Mouse (Mus musculus): ENCODE data around the gene Ubqln4. TPM values are rescaled to one million over a fixed set of nuclear protein-coding genes. Genes with fewer than 3 reads are reported as not detected.
"Not testable (repeated sequence)": the region's sequence is repeated elsewhere in the genome, so short reads cannot be mapped to it uniquely, and the experiment has no call there.

Ubqln4 gene
- polyA plus RNA-seq, 1 experiment from 2014 or later, result 47.8 TPM

DNA sequence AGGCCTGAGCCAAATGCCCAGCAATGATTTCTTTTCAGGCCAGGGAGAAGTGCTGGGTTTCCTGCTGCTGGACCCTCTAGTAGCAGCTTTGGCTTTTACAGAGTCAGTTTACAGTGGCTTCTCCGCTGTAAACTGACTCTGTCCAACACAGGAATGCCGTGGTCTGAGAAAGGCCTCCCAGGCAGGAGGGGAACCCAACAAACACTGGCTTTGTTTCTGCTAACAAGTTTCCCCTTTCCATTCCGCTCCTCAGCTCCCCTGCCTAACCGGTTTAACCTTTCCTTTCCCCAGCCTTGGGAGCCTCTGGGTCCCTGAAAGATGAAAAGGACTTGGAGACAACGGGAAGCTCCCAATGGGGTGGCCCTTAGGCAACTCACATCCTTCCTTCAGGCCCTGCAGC is 36.7 kb downstream of the Ubqln4 start:
- Histone ChIP-seq H3K36me3 (ENCODE audit: control insufficient read depth, insufficient read depth, low read length) (peaks cover 37% of the 10 kb centered on the region), H3K9me3 (ENCODE audit: control insufficient read depth, low read length) (no peaks in the 10 kb centered on the region), H3K27ac (replicated peaks; ENCODE audit: low read depth, low read length) (no peak overlapping the region), H3K4me2 (ENCODE audit: low read length) (no peak overlapping the region), H3K4me1 (ENCODE audit: control insufficient read depth, insufficient read depth, low read length) (no peaks in the 10 kb centered on the region), H3K4me3 (replicated peaks; ENCODE audit: low read depth, low read length) (no peak overlapping the region), H3K27me3 (ENCODE audit: control insufficient read depth, insufficient read depth, low read length) (no peaks in the 10 kb centered on the region), H3K9ac (replicated peaks; ENCODE audit: low read length) (no peak overlapping the region)
- DNase-seq (no peak), ATAC-seq (ENCODE audit: low FRiP score, low TSS enrichment) (no peak)
- WGBS, result 28% methylated on average over 5 of the region's 5 CpGs

- H3K9ac ChIP-seq (replicated peaks; ENCODE audit: low read length), result no peak overlapping the region
- H3K9me3 ChIP-seq (ENCODE audit: control insufficient read depth, low read length), result no peaks in the 10 kb centered on the region
- DNase-seq, result no peak
- no peak overlapping the region for H3K4me2 ChIP-seq (ENCODE audit: low read length)
- H3K36me3 ChIP-seq (ENCODE audit: control insufficient read depth, insufficient read depth, low read length), result peaks cover 32% of the 10 kb centered on the region
- no peaks in the 10 kb centered on the region for H3K4me1 ChIP-seq (ENCODE audit: control insufficient read depth, insufficient read depth, low read length)
- no peak overlapping the region for H3K27ac ChIP-seq (replicated peaks; ENCODE audit: low read depth, low read length)
- WGBS, result 49% methylated on average over 3 of the region's 3 CpGs
- H3K4me3 ChIP-seq (replicated peaks; ENCODE audit: low read depth, low read length), result no peak overlapping the region
- no peaks in the 10 kb centered on the region for H3K27me3 ChIP-seq (ENCODE audit: control insufficient read depth, insufficient read depth, low read length)
- no peak for ATAC-seq (ENCODE audit: low FRiP score, low TSS enrichment)
These were observed 37.5 kb downstream of the Ubqln4 start for GRCm38 (mm10) chr3:88591044-88591443.

DNA sequence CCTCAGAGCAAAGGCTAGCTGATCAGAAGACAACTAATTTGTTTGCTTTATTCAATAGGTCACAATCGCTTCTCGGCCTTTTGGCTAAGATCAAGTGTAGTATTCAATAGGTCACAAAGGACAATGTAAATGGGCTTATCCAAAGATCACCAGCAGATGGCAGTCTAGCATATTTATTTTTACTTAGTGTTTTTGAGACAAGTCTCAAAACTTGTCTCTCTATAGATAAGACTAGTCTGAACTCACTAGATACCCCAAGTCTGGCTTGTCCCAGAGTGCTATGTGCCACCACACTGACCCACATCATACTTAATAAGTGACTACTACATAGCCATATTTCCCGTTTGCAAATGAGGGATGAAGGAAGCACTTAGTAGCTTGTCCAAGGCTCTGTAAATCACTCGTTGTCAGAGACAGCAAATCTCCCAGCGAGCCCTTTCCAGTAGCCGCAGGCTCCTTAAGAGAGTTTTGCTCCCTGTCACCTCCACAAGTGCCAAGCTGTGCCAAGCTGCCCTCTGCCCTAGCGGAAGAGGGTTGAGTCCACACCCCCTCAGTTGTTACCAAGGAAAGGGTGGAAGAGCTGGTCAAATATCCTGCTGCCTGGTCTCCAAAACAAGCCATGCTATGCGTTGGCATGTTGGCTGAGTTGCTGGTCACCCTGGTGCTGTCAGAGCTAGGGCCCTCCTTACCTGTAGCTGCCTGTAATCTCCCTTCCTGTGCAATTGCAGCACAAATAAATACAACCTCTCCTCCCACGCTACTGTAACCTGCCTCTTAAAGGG is 38.6 kb downstream of the Ubqln4 start:
- H3K9ac ChIP-seq (replicated peaks; ENCODE audit: low read length), result no peak overlapping the region
- ATAC-seq (ENCODE audit: low FRiP score, low TSS enrichment), result no peak; the same call in 1 of the 2 replicates
- WGBS, result 31% methylated on average over 9 of the region's 9 CpGs
- peak; percentile 90 for DNase-seq
- no peak overlapping the region for H3K4me2 ChIP-seq (ENCODE audit: low read length)
- no peaks in the 10 kb centered on the region for H3K9me3 ChIP-seq (ENCODE audit: control insufficient read depth, low read length)
- no peak overlapping the region for H3K27ac ChIP-seq (replicated peaks; ENCODE audit: low read depth, low read length)
- H3K27me3 ChIP-seq (ENCODE audit: control insufficient read depth, insufficient read depth, low read length), result no peaks in the 10 kb centered on the region
- no peak overlapping the region for H3K4me3 ChIP-seq (replicated peaks; ENCODE audit: low read depth, low read length)
- H3K36me3 ChIP-seq (ENCODE audit: control insufficient read depth, insufficient read depth, low read length), result peaks cover 21% of the 10 kb centered on the region
- H3K4me1 ChIP-seq (ENCODE audit: control insufficient read depth, insufficient read depth, low read length), result no peaks in the 10 kb centered on the region

DNA sequence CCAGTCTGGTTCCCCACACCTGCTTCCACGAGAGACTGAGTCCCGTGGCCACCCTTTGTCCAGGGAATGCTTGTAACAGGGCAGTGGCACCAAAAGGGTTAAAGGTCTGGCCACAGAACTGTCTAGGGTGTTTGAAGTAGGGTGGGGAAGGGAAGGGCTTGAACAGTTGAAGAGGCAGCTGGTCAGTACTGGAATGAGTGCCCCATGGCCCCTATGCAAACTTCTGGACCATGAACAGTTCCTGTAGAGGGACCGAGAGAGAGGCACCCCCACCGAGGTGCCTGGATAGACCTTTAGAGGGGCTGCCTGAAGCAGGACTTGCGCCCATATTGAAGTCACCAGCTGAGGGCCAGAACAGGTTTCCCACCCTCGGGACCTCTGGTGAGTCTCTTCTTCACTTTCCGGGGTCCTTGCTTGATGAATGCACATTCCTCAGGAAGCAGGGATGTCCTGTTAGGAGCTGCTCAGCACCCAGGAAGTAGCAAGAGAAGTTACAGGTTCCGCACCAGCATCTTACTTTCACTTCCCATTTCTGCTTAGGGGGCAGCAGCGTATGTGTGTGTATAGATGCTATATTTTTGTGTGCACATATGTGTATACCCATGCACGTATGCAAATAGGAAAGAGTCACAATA is 39.5 kb downstream of the Ubqln4 start:
- WGBS, result 75% methylated on average over 10 of the region's 10 CpGs
- DNase-seq (no peak), ATAC-seq (ENCODE audit: low FRiP score, low TSS enrichment) (no peak)
- peaks cover 12% of the 10 kb centered on the region for H3K36me3 ChIP-seq (ENCODE audit: control insufficient read depth, insufficient read depth, low read length)
- no peaks in the 10 kb centered on the region for H3K27me3 ChIP-seq (ENCODE audit: control insufficient read depth, insufficient read depth, low read length)
- no peak overlapping the region for H3K4me2 ChIP-seq (ENCODE audit: low read length)
- H3K4me1 ChIP-seq (ENCODE audit: control insufficient read depth, insufficient read depth, low read length), result no peaks in the 10 kb centered on the region
- no peak overlapping the region for H3K4me3 ChIP-seq (replicated peaks; ENCODE audit: low read depth, low read length)
- no peak overlapping the region for H3K27ac ChIP-seq (replicated peaks; ENCODE audit: low read depth, low read length)
- no peak overlapping the region for H3K9ac ChIP-seq (replicated peaks; ENCODE audit: low read length)
- H3K9me3 ChIP-seq (ENCODE audit: control insufficient read depth, low read length), result no peaks in the 10 kb centered on the region

DNA sequence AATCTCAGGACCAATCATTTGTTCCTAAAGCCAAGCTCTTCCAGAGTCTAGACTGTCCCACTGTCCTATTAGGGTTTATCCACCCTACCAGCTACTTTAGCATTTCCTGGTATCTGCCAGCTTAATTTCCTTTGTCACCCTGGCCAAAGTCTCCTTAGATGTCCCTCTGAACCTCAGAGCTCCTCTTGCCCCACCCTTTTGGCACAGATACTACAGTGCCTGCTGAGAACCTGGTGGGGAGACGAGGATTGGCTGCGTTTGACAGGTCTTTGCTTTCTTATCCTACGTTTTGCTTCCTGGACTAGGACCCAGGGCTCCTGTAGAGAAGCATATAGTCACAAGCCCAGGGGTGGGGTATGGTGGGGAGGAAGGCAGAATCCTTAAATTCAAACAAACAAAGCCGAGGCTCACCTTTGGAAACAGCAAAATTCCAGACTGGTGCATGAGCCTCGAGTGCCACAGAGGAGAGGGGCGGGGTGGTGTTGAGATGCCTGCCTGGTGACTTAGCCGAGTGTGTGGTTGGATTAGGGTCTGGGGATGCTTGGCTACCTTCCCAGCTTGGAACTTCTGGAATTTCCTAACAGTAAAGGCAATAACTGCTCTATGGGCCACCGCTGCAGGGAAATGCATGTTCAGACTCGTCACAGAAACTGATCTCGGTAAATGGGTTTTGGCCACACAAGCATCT is 40.5 kb downstream of the Ubqln4 start:
- Histone ChIP-seq H3K9ac (replicated peaks; ENCODE audit: low read length) (no peak overlapping the region), H3K9me3 (ENCODE audit: control insufficient read depth, low read length) (no peaks in the 10 kb centered on the region), H3K36me3 (ENCODE audit: control insufficient read depth, insufficient read depth, low read length) (peaks cover 3% of the 10 kb centered on the region; the same call in 1 of the 2 replicates), H3K4me1 (ENCODE audit: control insufficient read depth, insufficient read depth, low read length) (no peaks in the 10 kb centered on the region), H3K27ac (replicated peaks; ENCODE audit: low read depth, low read length) (no peak overlapping the region), H3K4me2 (ENCODE audit: low read length) (no peak overlapping the region), H3K4me3 (replicated peaks; ENCODE audit: low read depth, low read length) (no peak overlapping the region), H3K27me3 (ENCODE audit: control insufficient read depth, insufficient read depth, low read length) (no peaks in the 10 kb centered on the region)
- WGBS, result 68% methylated on average over 10 of the region's 10 CpGs
- ATAC-seq (ENCODE audit: low FRiP score, low TSS enrichment) (no peak), DNase-seq (no peak)

DNA sequence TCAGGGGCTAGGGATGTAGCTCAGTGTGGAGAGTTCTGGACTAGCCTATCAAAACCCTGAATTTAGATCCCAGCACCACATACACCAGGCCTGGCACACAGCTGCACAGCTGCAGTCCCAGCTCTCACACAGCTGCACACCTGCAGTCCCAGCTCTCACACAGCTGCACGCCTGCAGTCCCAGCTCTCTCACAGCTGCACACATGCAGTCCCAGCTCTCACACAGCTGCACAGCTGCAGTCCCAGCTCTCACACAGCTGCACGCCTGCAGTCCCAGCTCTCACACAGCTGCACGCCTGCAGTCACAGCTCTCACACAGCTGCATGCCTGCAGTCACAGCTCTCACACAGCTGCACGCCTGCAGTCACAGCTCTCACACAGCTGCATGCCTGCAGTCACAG is 43.0 kb downstream of the Ubqln4 start:
- 85% methylated on average over 4 of the region's 4 CpGs for WGBS
- not testable (repeated sequence) for ATAC-seq (ENCODE audit: low FRiP score, low TSS enrichment); H3K4me3 ChIP-seq (replicated peaks; ENCODE audit: low read depth, low read length); H3K9me3 ChIP-seq (ENCODE audit: control insufficient read depth, low read length); H3K27me3 ChIP-seq (ENCODE audit: control insufficient read depth, insufficient read depth, low read length); H3K4me1 ChIP-seq (ENCODE audit: control insufficient read depth, insufficient read depth, low read length); DNase-seq; H3K36me3 ChIP-seq (ENCODE audit: control insufficient read depth, insufficient read depth, low read length); H3K9ac ChIP-seq (replicated peaks; ENCODE audit: low read length); H3K27ac ChIP-seq (replicated peaks; ENCODE audit: low read depth, low read length); H3K4me2 ChIP-seq (ENCODE audit: low read length)

DNA sequence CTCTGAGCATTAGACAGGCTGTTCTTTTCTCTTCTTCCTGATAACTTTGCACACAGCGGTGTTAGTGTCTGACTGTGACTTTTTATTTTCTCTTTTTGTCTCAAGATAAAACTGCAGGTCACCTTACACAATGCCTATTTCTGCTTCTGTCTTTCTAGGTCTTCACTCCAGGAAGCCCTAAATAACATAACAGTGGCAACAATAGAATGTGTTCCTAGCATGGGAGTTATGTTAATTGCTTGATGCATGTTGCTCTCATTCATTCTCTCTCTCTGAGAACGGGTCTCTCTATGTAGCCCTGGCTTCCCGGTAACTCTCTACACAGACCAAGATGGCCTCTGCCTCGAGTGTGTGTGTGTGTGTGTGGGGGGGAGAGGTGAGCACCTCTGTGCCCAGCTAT is 48.9 kb downstream of the Ubqln4 start:
- DNase-seq (no peak), ATAC-seq (ENCODE audit: low FRiP score, low TSS enrichment) (no peak)
- 65% methylated on average over 4 of the region's 4 CpGs for WGBS
- H3K27ac ChIP-seq (replicated peaks; ENCODE audit: low read depth, low read length), result no peak overlapping the region
- H3K9me3 ChIP-seq (ENCODE audit: control insufficient read depth, low read length), result no peaks in the 10 kb centered on the region
- peaks cover 3% of the 10 kb centered on the region; the same call in 1 of the 2 replicates for H3K4me1 ChIP-seq (ENCODE audit: control insufficient read depth, insufficient read depth, low read length)
- H3K4me2 ChIP-seq (ENCODE audit: low read length), result no peak overlapping the region
- H3K4me3 ChIP-seq (replicated peaks; ENCODE audit: low read depth, low read length), result no peak overlapping the region
- no peaks in the 10 kb centered on the region for H3K36me3 ChIP-seq (ENCODE audit: control insufficient read depth, insufficient read depth, low read length)
- H3K9ac ChIP-seq (replicated peaks; ENCODE audit: low read length), result no peak overlapping the region
- H3K27me3 ChIP-seq (ENCODE audit: control insufficient read depth, insufficient read depth, low read length), result no peaks in the 10 kb centered on the region

GRCm38 (mm10) chr3:88603714-88604161 is 50.2 kb downstream of the Ubqln4 start:
- Histone ChIP-seq H3K4me2 (ENCODE audit: low read length) (no peak overlapping the region), H3K4me1 (ENCODE audit: control insufficient read depth, insufficient read depth, low read length) (peaks cover 3% of the 10 kb centered on the region; the same call in 1 of the 2 replicates), H3K9ac (replicated peaks; ENCODE audit: low read length) (no peak overlapping the region), H3K27ac (replicated peaks; ENCODE audit: low read depth, low read length) (no peak overlapping the region), H3K36me3 (ENCODE audit: control insufficient read depth, insufficient read depth, low read length) (no peaks in the 10 kb centered on the region), H3K27me3 (ENCODE audit: control insufficient read depth, insufficient read depth, low read length) (no peaks in the 10 kb centered on the region), H3K4me3 (replicated peaks; ENCODE audit: low read depth, low read length) (no peak overlapping the region), H3K9me3 (ENCODE audit: control insufficient read depth, low read length) (no peaks in the 10 kb centered on the region)
- ATAC-seq (ENCODE audit: low FRiP score, low TSS enrichment), result no peak
- peak; percentile 57 for DNase-seq
- 28% methylated on average over 6 of the region's 6 CpGs for WGBS
